Mouse (Mus musculus): ENCODE measurements at regions not wholly inside any gene's neighbourhood (a gene's known extent, or its start where the extent isn't known, plus 50 kb on each side); places are given as distances from the start of the nearest gene placed in this dataset.
"Not testable (repeated sequence)": the region's sequence is repeated elsewhere in the genome, so short reads cannot be mapped to it uniquely, and the experiment has no call there.

- no peak for ATAC-seq
These were observed 159.6 kb downstream of the Adgrd1 start for GRCm38 (mm10) chr5:129256136-129256535.

- ATAC-seq: no peak
These were observed 160.7 kb downstream of the Adgrd1 start for GRCm38 (mm10) chr5:129257206-129257605.

- no peak for ATAC-seq
These were observed 164.1 kb downstream of the Adgrd1 start for GRCm38 (mm10) chr5:129260689-129261088.

- no peak for ATAC-seq
These were observed 166.6 kb downstream of the Adgrd1 start for GRCm38 (mm10) chr5:129263118-129263517.

- ATAC-seq: no peak
These were observed 167.8 kb downstream of the Adgrd1 start for GRCm38 (mm10) chr5:129264363-129264762.

GRCm38 (mm10) chr5:129268456-129268855 lies 171.9 kb downstream of the Adgrd1 start:
- no peak for ATAC-seq

GRCm38 (mm10) chr5:129270051-129270472 lies 173.5 kb downstream of the Adgrd1 start:
- no peak for ATAC-seq

GRCm38 (mm10) chr5:129281406-129281805 lies 184.9 kb downstream of the Adgrd1 start:
- no peak for ATAC-seq

GRCm38 (mm10) chr5:129282133-129282532 lies 185.6 kb downstream of the Adgrd1 start:
- ATAC-seq: no peak

GRCm38 (mm10) chr5:129282826-129283225 lies 186.3 kb downstream of the Adgrd1 start:
- ATAC-seq: no peak

- no peak for ATAC-seq
These were observed 190.9 kb downstream of the Adgrd1 start for GRCm38 (mm10) chr5:129287481-129287880.

GRCm38 (mm10) chr5:129292821-129293220 lies 196.3 kb downstream of the Adgrd1 start:
- ATAC-seq: not testable (repeated sequence)

GRCm38 (mm10) chr5:129294861-129295542 lies 198.5 kb downstream of the Adgrd1 start:
- not testable (repeated sequence) for ATAC-seq

GRCm38 (mm10) chr5:129297657-129298349 lies 201.3 kb downstream of the Adgrd1 start:
- no peak for ATAC-seq

GRCm38 (mm10) chr5:129298646-129299455 lies 202.2 kb upstream of the Sfswap start:
- no peak for ATAC-seq

GRCm38 (mm10) chr5:129299456-129299765 lies 201.6 kb upstream of the Sfswap start:
- ATAC-seq: no peak

GRCm38 (mm10) chr5:129300423-129300822 lies 200.6 kb upstream of the Sfswap start:
- ATAC-seq: no peak

- ATAC-seq: no peak
These were observed 185.4 kb upstream of the Sfswap start for GRCm38 (mm10) chr5:129315626-129316025.

GRCm38 (mm10) chr5:129331094-129331523 lies 169.9 kb upstream of the Sfswap start:
- ATAC-seq: no peak

- no peak for ATAC-seq
These were observed 169.0 kb upstream of the Sfswap start for GRCm38 (mm10) chr5:129332014-129332413.

- no peak for ATAC-seq
These were observed 162.5 kb upstream of the Sfswap start for GRCm38 (mm10) chr5:129338511-129338910.

GRCm38 (mm10) chr5:129344038-129344437 lies 157.0 kb upstream of the Sfswap start:
- no peak for ATAC-seq

- no peak for ATAC-seq
These were observed 151.0 kb upstream of the Sfswap start for GRCm38 (mm10) chr5:129350024-129350423.

GRCm38 (mm10) chr5:129353549-129353948 lies 147.5 kb upstream of the Sfswap start:
- ATAC-seq: no peak
